Mouse (Mus musculus) liver, embryonic 11.5 days (tissue): ENCODE data around the gene Parp6. TPM values are rescaled to one million over a fixed set of nuclear protein-coding genes. Genes with fewer than 3 reads are reported as not detected.

Experiments
- ATAC-seq: fragments of 200-750 bp; cut with Nextera tagmentation; replicated peaks from 2 replicates; pipeline ENCODE4 v1.8.0; 2017; ENCODE audit warnings: moderate number of reproducible peaks, mild to moderate bottlenecking, moderate TSS enrichment, moderate library complexity; ENCODE audit not compliant: low FRiP score
- DNase-seq: peaks from one replicate; pipeline ENCODE4 v3.0.0-alpha.2; 2017; ENCODE audit warnings: low spot score
- H3K27ac ChIP-seq: fragments of 300-500 bp; sonication (generic); 2 replicates; pipeline ENCODE4 v1.5.1; 2014; ENCODE audit warnings: mild to moderate bottlenecking, low read depth, low read length, control low read depth
- H3K27me3 ChIP-seq: fragments of 300-500 bp; sonication (generic); replicated peaks from 2 replicates; pipeline ENCODE4 v1.6.1; 2014; ENCODE audit warnings: low read length, mixed read lengths; ENCODE audit not compliant: control insufficient read depth, insufficient read depth
- H3K36me3 ChIP-seq: fragments of 300-500 bp; sonication (generic); 2 replicates; pipeline ENCODE4 v1.6.1; 2014; ENCODE audit warnings: mild to moderate bottlenecking, low read length, moderate library complexity, mixed read lengths; ENCODE audit not compliant: control insufficient read depth, insufficient read depth
- H3K4me1 ChIP-seq: fragments of 300-500 bp; sonication (generic); replicated peaks from 2 replicates; pipeline ENCODE4 v1.6.1; 2014; ENCODE audit warnings: low read length, mixed read lengths; ENCODE audit not compliant: control insufficient read depth, insufficient read depth
- H3K4me2 ChIP-seq: fragments of 300-500 bp; sonication (generic); 2 replicates; pipeline ENCODE4 v1.6.1; 2014; ENCODE audit warnings: mild to moderate bottlenecking, control low read depth, moderate library complexity
- H3K4me3 ChIP-seq: fragments of 300-500 bp; sonication (generic); 2 replicates; pipeline ENCODE4 v1.5.1; 2014; ENCODE audit warnings: low read depth, low read length, control low read depth
- H3K9ac ChIP-seq: fragments of 300-500 bp; sonication (generic); 2 replicates; pipeline ENCODE4 v1.6.1; 2014; ENCODE audit warnings: low read depth, low read length, control low read depth
- H3K9me3 ChIP-seq: fragments of 300-500 bp; sonication (generic); 2 replicates; pipeline ENCODE4 v1.6.1; 2016; ENCODE audit warnings: low read length, inconsistent platforms, mixed read lengths; ENCODE audit not compliant: control insufficient read depth
- WGBS: fragments of 180-500 bp; shearing (Covaris S2); extraction: QIAGEN DNeasy Blood & Tissue Kit; methylation state at CpG from one replicate; pipeline ENCODE4 v1.1.7; 2014; 5-methylcytosine and 5-hydroxymethylcytosine counted together
- polyA plus RNA-seq: library from polyadenylated mRNA; unstranded; fragments of >200 nt; fragmentation: Nextera tagmentation; extraction: Ambion mirVana; gene quantifications from 2 replicates; pipeline ENCODE4 v1.2.1, GENCODE M21; 2014

The Parp6 gene
- polyA plus RNA-seq, 1 experiment from 2014 or later = 17.2 TPM

- Histone ChIP-seq H3K36me3 (no peaks in the 10 kb centered on the region), H3K4me2 (no peak overlapping the region), H3K9me3 (no peaks in the 10 kb centered on the region), H3K9ac (no peak overlapping the region), H3K27me3 (peaks cover 18% of the 10 kb centered on the region), H3K27ac (no peak overlapping the region), H3K4me1 (no peaks in the 10 kb centered on the region; the same call in 1 of the 2 replicates), H3K4me3 (no peak overlapping the region)
- DNase-seq = no peak
- ATAC-seq = no peak
- WGBS = 58% methylated on average over 10 of the region's 10 CpGs
Measured at GRCm38 (mm10) chr9:59589703-59590439, 27.2 kb upstream of the Parp6 start.

- 62% methylated on average over 8 of the region's 8 CpGs for WGBS
- peaks cover 37% of the 10 kb centered on the region for H3K27me3 ChIP-seq
Measured at GRCm38 (mm10) chr9:59601661-59602060, 15.4 kb upstream of the Parp6 start.

GRCm38 (mm10) chr9:59605967-59606366 is 11.1 kb upstream of the Parp6 start:
- no peaks in the 10 kb centered on the region for H3K4me1 ChIP-seq
- no peak overlapping the region for H3K9ac ChIP-seq
- H3K27ac ChIP-seq = no peak overlapping the region
- H3K4me3 ChIP-seq = no peak overlapping the region
- H3K36me3 ChIP-seq = no peaks in the 10 kb centered on the region
- H3K9me3 ChIP-seq = no peaks in the 10 kb centered on the region
- ATAC-seq (no peak), DNase-seq (no peak)
- no peak overlapping the region for H3K4me2 ChIP-seq
- 60% methylated on average over 6 of the region's 6 CpGs for WGBS
- H3K27me3 ChIP-seq = peaks cover 32% of the 10 kb centered on the region

More at GRCm38 (mm10) chr9:59601661-59602060, 15.4 kb upstream of the Parp6 start:
- H3K36me3 ChIP-seq = no peaks in the 10 kb centered on the region
- H3K27ac ChIP-seq = no peak overlapping the region
- DNase-seq = no peak
- no peak overlapping the region for H3K4me3 ChIP-seq
- H3K9ac ChIP-seq = no peak overlapping the region
- no peaks in the 10 kb centered on the region for H3K4me1 ChIP-seq
- H3K4me2 ChIP-seq = no peak overlapping the region
- no peak for ATAC-seq
- no peaks in the 10 kb centered on the region for H3K9me3 ChIP-seq

DNA sequence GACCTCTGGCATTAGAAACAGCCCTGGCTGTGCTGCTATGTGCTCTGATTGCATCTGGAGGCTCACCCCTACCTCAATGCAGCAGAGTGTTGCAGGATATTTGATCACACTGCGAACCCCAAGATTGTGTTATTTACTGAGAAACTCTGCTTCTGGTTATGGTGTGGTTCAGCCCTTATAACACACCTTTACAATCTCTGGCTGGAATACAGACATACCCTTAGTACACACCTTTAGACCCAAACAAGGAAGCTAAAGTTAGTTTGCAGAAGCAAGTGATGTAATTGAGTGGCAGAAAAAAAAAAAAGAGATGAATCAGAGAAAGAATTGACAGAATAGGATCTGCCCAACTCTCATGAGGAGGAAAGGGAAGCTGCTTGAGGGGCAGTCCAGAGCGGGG is 6.1 kb upstream of the Parp6 start:
- Histone ChIP-seq H3K9me3 (no peaks in the 10 kb centered on the region), H3K36me3 (no peaks in the 10 kb centered on the region), H3K4me2 (no peak overlapping the region), H3K4me3 (no peak overlapping the region), H3K9ac (no peak overlapping the region), H3K27ac (no peak overlapping the region), H3K27me3 (no peaks in the 10 kb centered on the region; the same call in 1 of the 2 replicates), H3K4me1 (no peaks in the 10 kb centered on the region)
- ATAC-seq (no peak), DNase-seq (no peak)
- 85% methylated on average over 2 of the region's 2 CpGs for WGBS

GRCm38 (mm10) chr9:59615797-59616196 is 1.3 kb upstream of the Parp6 start:
- peaks cover 4% of the 10 kb centered on the region; the same call in 1 of the 2 replicates for H3K4me1 ChIP-seq
- H3K4me2 ChIP-seq = no peak overlapping the region
- ATAC-seq (no peak), DNase-seq (no peak)
- H3K4me3 ChIP-seq = no peak overlapping the region
- no peaks in the 10 kb centered on the region for H3K9me3 ChIP-seq
- H3K27me3 ChIP-seq = no peaks in the 10 kb centered on the region
- H3K36me3 ChIP-seq = no peaks in the 10 kb centered on the region
- H3K9ac ChIP-seq = no peak overlapping the region
- 89% methylated on average over 2 of the region's 2 CpGs for WGBS
- no peak overlapping the region for H3K27ac ChIP-seq

DNA sequence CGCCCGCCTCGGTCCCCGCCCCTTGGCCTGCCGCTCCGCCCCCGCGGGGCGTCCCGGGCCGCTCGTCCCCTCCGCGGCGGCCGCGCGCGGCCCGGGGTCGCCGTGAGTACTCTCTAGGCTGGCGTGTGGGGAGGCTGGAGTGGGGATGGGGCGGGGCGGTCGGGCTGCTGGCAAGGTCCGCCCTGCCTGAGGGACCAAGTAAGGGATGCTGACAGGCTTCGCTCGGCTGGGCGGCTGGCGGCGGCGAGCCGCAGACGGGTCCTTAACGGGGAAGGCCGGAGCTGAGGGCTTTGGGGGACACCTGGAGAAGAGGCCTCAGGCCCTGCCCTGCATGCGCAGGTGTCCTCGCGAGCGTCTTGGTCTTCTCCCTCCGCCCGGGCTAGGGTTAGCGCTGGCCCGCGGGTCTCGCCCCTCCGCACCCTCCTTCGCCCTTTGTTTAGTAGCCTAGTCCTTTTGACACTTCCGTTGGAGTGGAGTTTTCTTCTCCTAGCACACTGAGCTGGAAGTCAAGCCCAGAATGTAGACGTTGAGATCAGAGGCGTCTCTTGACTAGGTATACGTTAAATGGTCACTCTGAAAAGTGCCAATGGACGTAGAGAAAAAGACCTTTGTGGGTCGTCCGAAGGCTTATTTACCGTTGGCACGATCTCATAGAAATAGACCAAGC is 356 bp downstream of the Parp6 start:
- ATAC-seq = no peak; the same call in 1 of the 2 replicates
- under 1% methylated on average over 58 of the region's 58 CpGs for WGBS
- peak overlapping the region; percentile 90 for H3K4me3 ChIP-seq
- peaks cover 4% of the 10 kb centered on the region; the same call in 1 of the 2 replicates for H3K4me1 ChIP-seq
- H3K27ac ChIP-seq = peak overlapping the region; percentile 77
- no peaks in the 10 kb centered on the region for H3K27me3 ChIP-seq
- peak overlapping the region; percentile 84 for H3K9ac ChIP-seq
- no peak for DNase-seq
- H3K36me3 ChIP-seq = no peaks in the 10 kb centered on the region
- H3K4me2 ChIP-seq = peak overlapping the region; percentile 83
- H3K9me3 ChIP-seq = no peaks in the 10 kb centered on the region

GRCm38 (mm10) chr9:59638372-59638771 is 21.3 kb downstream of the Parp6 start:
- DNase-seq = no peak
- no peak overlapping the region for H3K9ac ChIP-seq
- WGBS = 56% methylated on average over 1 of the region's 1 CpGs
- no peaks in the 10 kb centered on the region for H3K27me3 ChIP-seq
- H3K4me2 ChIP-seq = no peak overlapping the region
- H3K36me3 ChIP-seq = peaks cover 7% of the 10 kb centered on the region
- peaks cover 3% of the 10 kb centered on the region; the same call in 1 of the 2 replicates for H3K4me1 ChIP-seq
- peak; percentile 47; the same call in 1 of the 2 replicates for ATAC-seq
- H3K4me3 ChIP-seq = no peak overlapping the region
- no peak overlapping the region for H3K27ac ChIP-seq
- H3K9me3 ChIP-seq = no peaks in the 10 kb centered on the region

GRCm38 (mm10) chr9:59639936-59640335 is 22.9 kb downstream of the Parp6 start:
- no peaks in the 10 kb centered on the region for H3K9me3 ChIP-seq
- H3K27ac ChIP-seq = no peak overlapping the region
- DNase-seq (no peak), ATAC-seq (no peak)
- no peak overlapping the region for H3K9ac ChIP-seq
- WGBS = 93% methylated on average over 4 of the region's 4 CpGs
- H3K36me3 ChIP-seq = peaks cover 4% of the 10 kb centered on the region
- no peaks in the 10 kb centered on the region for H3K27me3 ChIP-seq
- H3K4me1 ChIP-seq = peaks cover 3% of the 10 kb centered on the region; the same call in 1 of the 2 replicates
- no peak overlapping the region for H3K4me2 ChIP-seq
- H3K4me3 ChIP-seq = no peak overlapping the region
